Mouse (Mus musculus): ENCODE measurements around the gene Styxl1. TPM values are rescaled to one million over a fixed set of nuclear protein-coding genes. Genes with fewer than 3 reads are reported as not detected.

Styxl1 gene
- polyA plus RNA-seq, 1 experiment from 2014 or later: 0.84 TPM

- no peak overlapping the region for H3K4me3 ChIP-seq (ENCODE audit: low read length)
- 94% methylated on average over 4 of the region's 4 CpGs for WGBS
- H3K27me3 ChIP-seq (ENCODE audit: control insufficient read depth, insufficient read depth, low read depth, low read length): no peaks in the 10 kb centered on the region
- no peak for ATAC-seq (ENCODE audit: low read depth)
- H3K27ac ChIP-seq (ENCODE audit: low read length): no peak overlapping the region
- no peak overlapping the region for H3K4me2 ChIP-seq (ENCODE audit: low read depth, low read length)
- H3K9me3 ChIP-seq (ENCODE audit: control insufficient read depth, low read length): no peaks in the 10 kb centered on the region
- H3K9ac ChIP-seq (ENCODE audit: low read length): no peak overlapping the region
- H3K4me1 ChIP-seq (replicated peaks; ENCODE audit: control insufficient read depth, insufficient read depth, low read length): peaks cover 9% of the 10 kb centered on the region
- H3K36me3 ChIP-seq (ENCODE audit: control insufficient read depth, insufficient read depth, low read length): no peaks in the 10 kb centered on the region
Observed at GRCm38 (mm10) chr5:135701601-135702000, 76.6 kb downstream of the Styxl1 start.

DNA sequence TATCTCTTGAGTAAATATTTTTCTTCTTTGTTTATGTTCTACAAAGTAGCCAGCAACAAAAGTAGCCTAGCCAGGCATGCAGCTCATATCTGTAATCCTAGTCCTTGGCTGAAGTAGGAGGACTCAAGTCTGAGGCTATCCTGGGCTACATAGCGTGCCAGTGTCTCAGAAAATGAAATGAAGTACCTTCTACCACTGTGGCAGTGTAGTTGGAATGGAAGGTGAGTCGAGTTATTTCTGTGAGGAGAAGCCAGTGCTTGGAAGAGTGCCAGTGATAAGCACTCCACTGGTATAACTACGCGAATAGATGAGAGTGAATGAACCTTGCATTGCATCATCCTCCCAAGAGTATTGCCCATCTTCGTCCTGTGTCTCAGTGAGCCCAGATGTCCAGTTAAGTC lies 80.5 kb downstream of the Styxl1 start:
- H3K4me2 ChIP-seq (ENCODE audit: low read depth, low read length): no peak overlapping the region
- H3K4me1 ChIP-seq (replicated peaks; ENCODE audit: control insufficient read depth, insufficient read depth, low read length): peaks cover 8% of the 10 kb centered on the region
- no peaks in the 10 kb centered on the region for H3K36me3 ChIP-seq (ENCODE audit: control insufficient read depth, insufficient read depth, low read length)
- no peak overlapping the region for H3K9ac ChIP-seq (ENCODE audit: low read length)
- 60% methylated on average over 5 of the region's 5 CpGs for WGBS
- H3K9me3 ChIP-seq (ENCODE audit: control insufficient read depth, low read length): no peaks in the 10 kb centered on the region
- no peak overlapping the region for H3K4me3 ChIP-seq (ENCODE audit: low read length)
- no peak for ATAC-seq (ENCODE audit: low read depth)
- H3K27ac ChIP-seq (ENCODE audit: low read length): no peak overlapping the region
- H3K27me3 ChIP-seq (ENCODE audit: control insufficient read depth, insufficient read depth, low read depth, low read length): no peaks in the 10 kb centered on the region

Small RNA genes within 50 kb of the gene (microRNA-seq; reads per million reads assigned to microRNA genes)
- gene Mir7034: not detected

Other genes with a start within 250 kb of the Styxl1 start
- gene Hip1, start 233.3 kb downstream of the Styxl1 start, polyA plus RNA-seq (2015; fragmentation: Nextera tagmentation; extraction: Ambion mirVana): 33.7 and 35.1 TPM in 2 replicates
- gene Ccl26, start 214.8 kb downstream of the Styxl1 start, polyA plus RNA-seq (2015; fragmentation: Nextera tagmentation; extraction: Ambion mirVana): not detected in 2 replicates
- gene Ccl24, start 205.3 kb downstream of the Styxl1 start, polyA plus RNA-seq (2015; fragmentation: Nextera tagmentation; extraction: Ambion mirVana): 2.9 and 5.5 TPM in 2 replicates
- gene Rhbdd2, start 145.8 kb downstream of the Styxl1 start, polyA plus RNA-seq (2015; fragmentation: Nextera tagmentation; extraction: Ambion mirVana): 30.8 and 33.1 TPM in 2 replicates
- 77.4 and 83.5 TPM in 2 replicates for gene Por, start 108.4 kb downstream of the Styxl1 start, polyA plus RNA-seq (2015; fragmentation: Nextera tagmentation; extraction: Ambion mirVana)
- 37.9 and 38.8 TPM in 2 replicates for gene Tmem120a, start 33.9 kb downstream of the Styxl1 start, polyA plus RNA-seq (2015; fragmentation: Nextera tagmentation; extraction: Ambion mirVana)
- 433 and 434 TPM in 2 replicates for gene Mdh2, start 95 bp upstream of the Styxl1 start, polyA plus RNA-seq (2015; fragmentation: Nextera tagmentation; extraction: Ambion mirVana)
- gene Srrm3, start 28.5 kb upstream of the Styxl1 start, polyA plus RNA-seq (2015; fragmentation: Nextera tagmentation; extraction: Ambion mirVana): 0.35 and 0.57 TPM in 2 replicates
- gene Hspb1, start 109.5 kb upstream of the Styxl1 start, polyA plus RNA-seq (2015; fragmentation: Nextera tagmentation; extraction: Ambion mirVana): 126 and 127 TPM in 2 replicates
- gene Ywhag, start 156.2 kb upstream of the Styxl1 start, polyA plus RNA-seq (2015; fragmentation: Nextera tagmentation; extraction: Ambion mirVana): 150 and 155 TPM in 2 replicates
- 3.0 and 3.2 TPM in 2 replicates for gene Ssc4d, start 196.1 kb upstream of the Styxl1 start, polyA plus RNA-seq (2015; fragmentation: Nextera tagmentation; extraction: Ambion mirVana)
- gene Zp3, start 201.7 kb upstream of the Styxl1 start, polyA plus RNA-seq (2015; fragmentation: Nextera tagmentation; extraction: Ambion mirVana): 0.16 and 0.19 TPM in 2 replicates
- gene Dtx2, start 216.4 kb upstream of the Styxl1 start, polyA plus RNA-seq (2015; fragmentation: Nextera tagmentation; extraction: Ambion mirVana): 26.6 and 27.6 TPM in 2 replicates

Measured in lung, embryonic 16.5 days (tissue).